Mouse (Mus musculus) activated CD4-positive, CD25-positive, alpha-beta regulatory T cell, adult 4 months (primary cell): ENCODE measurements around the gene Bbx. TPM values are rescaled to one million over a fixed set of nuclear protein-coding genes. Genes with fewer than 3 reads are reported as not detected.
A peak's percentile ranks its signal among the peaks of the same experiment; 100 is the strongest.

Source experiments
- ATAC-seq: one replicate; pipeline ENCODE4 v1.8.0; 2017
- polyA plus RNA-seq, 2 experiments: library from polyadenylated mRNA; unstranded; fragments of 100-300 nt; shearing (Covaris generic); gene quantifications; one replicate each; pipeline ENCODE4 v1.2.1; 2017

Bbx gene
- polyA plus RNA-seq, 2 experiments from 2014 or later, result 37.7 to 43.7 TPM

DNA sequence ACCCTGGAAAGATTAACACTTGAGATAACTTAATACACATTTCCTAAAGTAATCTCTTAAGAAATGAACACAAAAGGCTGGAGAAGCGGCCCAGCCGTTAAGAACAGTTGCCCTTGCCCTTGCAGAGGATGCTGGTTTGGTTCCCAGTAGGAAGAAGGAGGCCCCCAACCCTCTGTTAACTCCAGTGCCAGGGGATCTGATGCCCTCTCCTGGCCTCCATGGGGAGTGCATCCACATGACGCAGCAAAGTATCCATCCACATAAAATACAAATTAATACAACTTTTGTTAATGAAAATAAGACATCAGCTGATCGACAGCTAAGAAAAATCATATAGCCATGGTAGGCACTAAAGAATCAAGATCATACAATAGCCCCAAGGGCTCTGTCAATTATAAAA, 33.6 kb downstream of the Bbx start:
- no peak for ATAC-seq

DNA sequence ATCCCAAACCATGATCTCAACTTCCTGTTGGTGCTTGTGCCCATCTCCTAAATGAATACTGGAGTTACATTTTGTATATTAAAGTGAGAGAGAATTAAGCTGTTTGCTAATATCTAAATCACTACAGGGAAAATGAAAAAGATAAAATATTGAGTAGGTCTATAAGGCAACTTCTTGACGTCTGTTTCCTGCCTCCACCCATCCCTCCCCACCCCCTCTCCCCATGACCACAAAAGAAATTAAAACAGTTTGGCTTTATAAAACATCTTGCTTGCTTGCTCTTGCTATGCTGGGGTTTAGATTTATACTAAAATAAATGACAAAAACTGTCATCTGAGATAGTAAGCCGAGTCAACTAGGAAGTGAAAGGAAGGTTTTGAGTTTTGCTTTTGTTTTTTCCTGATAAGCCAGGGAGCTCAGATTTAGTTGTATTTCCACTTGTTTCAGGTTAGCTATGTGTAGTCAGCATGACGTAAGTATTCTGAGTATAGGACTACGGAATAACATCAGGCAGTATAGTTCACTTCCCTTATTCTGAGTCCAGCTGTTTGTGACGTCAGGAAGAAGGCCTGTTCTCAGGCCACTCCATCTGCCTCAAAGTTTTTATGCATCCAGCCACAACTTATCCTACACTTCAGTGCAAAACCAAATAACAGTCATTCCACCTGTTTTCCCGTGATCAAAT, 36.1 kb downstream of the Bbx start:
- ATAC-seq, result peak; percentile 56

DNA sequence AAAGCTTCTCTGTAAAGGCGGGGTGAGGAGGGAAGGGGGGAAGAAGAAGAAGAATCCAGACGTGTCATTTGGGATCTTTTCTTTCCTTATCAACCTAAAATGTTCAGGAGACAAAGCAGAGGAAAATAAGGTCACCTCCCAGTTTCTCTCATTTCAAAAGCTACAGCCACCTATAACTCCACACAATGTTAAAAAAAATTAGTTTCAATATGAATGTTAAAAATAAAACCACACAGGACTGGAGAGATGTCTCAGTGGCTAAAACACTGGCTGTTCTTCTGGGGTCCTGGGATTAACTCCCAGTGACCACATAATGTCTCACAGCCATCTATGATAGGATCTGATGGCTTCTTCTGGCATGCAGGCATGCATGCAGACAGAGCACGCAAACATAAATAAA, 43.7 kb downstream of the Bbx start:
- ATAC-seq, result no peak

DNA sequence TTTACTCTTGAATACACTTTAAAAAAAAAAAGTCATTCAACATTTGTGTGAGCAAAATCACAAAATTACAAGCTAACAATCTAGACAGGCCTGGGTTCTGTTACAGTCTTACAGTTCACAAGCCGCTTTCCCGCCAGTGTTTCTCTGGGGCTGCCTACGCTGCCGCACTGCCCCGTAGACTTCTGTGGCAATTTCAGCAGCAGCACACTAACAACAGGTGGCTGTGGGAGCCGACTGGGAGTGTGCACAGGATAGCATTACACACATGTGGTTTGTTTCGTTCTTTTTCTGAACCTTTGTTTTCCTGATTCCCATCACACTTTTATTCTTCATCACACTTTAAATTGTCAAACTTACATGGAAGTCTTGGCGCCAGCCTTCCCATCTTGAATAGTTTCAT, 48.6 kb downstream of the Bbx start:
- no peak for ATAC-seq

DNA sequence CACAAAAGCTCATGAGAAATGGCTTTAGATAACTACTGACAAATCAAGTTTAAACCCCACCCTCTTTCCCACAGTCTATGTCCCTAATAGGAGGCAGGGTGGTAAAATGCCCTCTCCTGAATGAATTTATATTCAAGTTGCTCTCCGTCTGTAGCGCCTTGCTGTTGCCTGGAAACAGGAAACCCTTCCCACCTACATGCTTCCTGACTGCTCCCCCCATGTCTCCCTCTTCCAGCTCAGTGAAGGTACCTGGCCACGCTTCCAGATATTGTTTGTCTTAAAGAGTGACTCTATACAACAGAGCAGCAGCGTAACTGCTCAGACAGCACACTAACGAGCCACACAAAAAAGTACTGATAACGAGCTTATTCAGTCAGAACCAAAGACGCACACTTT, 50.8 kb downstream of the Bbx start:
- no peak for ATAC-seq

DNA sequence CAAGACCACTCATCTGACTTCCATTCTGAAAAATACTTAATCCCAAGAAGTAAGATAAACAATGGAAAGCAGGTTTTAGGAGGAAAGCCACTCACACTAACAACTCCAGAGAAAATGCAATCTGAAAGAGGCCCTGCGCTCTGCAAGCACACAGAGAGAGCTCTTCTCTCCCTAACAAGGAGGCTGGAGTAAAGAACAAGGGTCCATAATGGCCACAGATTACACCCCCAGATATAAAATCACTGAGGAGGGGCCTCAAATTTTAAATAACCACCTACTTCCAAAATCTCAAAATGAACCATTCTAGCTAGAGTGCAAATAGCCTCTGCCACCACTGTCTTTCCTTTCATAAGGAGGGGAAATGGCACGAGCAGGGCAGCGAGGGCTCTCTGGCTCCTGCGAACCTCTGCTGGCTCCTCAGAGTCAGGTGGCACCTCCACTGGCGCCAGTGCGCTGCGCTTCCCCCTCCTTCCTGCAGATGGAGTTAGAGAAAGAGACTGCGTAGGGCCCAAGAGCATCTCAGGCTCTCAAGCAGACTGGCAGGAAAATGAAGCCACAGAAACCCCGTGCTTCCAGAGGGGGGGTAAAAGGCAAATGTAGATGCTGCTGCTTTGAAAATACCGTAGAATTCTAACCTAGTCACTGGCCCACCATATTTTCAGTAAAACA, 51.4 kb downstream of the Bbx start:
- peak; percentile 96 for ATAC-seq

DNA sequence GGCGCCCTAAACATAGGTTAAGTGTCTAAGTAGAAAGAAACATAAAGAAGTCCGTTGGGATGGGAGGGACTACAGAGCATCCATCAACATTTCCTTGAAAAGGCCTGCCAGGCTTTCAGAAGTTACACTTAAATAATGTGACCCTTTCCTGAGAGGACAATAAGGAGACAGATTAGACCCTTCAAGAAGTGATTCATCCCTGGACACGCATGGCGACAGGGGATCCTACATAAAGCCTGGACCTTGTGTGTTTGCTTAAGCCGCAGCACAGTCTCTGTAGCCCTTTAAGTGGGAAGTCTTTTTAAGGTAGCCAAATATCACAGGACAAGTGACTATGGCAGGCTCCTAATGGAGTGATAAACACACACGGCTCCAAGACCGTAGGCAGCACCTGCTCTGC, 52.0 kb downstream of the Bbx start:
- no peak for ATAC-seq

DNA sequence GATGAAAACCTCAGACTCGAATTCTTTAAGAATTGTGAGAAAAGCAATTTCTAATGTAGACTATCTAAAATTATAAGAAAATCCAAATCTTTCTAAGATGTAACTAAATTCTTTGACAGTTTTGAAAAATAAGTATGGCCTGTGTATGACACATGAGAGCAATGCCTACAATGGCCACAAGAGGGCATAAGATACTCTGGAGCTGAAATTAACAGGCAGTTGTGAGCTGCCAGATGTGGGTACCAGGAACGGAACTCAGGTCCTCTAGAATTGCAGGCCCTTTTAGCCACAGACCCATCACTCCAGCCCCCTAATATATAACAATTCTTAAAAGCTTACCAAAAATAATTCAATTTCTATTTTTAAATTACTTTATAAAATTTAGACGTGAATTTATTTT, 57.6 kb downstream of the Bbx start:
- no peak for ATAC-seq

DNA sequence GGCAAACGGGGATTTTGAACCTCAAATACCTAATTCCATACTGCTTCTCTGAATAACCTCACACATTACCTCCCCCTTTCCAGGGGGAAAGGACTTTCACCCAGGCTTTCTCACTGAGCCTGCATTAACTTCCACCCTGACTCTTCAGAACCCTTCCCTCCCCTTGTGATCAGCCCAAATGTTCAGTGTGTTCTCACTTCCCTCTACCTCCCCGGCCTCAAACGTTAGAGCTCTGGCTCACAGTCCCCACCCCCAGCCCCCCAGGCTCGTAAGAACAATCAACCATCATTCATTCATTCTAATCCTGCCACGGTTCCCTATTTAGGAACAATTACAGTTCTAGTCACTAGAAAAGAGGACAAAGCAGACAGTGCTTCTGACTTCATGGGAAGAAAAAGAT, 58.5 kb downstream of the Bbx start:
- no peak for ATAC-seq

DNA sequence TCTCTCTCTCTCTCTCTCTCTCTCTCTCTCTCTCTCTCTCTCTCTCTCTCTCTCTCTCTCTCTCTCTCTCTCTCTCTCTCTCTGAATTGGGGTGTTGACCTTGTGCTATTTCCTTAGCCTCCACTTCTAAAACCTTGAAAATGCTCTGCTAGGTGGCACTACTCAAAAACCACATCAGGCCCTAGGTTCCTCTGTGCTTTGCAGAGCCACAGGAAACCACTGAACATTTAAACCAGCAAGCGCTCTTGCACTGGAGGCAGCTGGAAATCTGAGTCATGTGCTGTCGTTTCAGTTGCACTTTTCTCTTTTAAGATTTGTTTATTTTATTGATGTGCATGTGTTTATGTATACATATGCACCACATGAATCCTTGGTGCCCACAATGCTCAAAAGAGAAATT, 59.6 kb downstream of the Bbx start:
- ATAC-seq, result peak; percentile 93

DNA sequence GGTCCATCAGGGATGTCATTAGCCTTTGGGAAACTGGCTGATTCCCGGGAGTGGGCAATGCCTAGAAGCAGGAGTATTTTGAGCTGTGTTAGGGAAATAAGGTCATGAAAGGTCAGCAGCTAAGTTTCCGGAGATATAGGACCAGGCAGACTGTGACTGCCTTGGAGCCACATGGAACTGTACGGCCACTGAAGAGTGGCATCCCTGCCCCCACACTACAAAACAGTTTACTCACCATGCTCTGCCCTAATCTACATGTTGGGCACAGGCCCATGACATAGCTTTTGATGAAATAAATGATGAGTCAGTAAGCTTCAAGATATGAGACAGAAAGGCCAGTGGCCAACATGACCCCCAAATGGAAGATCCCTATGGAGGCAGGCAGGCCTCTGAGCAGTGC, 60.7 kb downstream of the Bbx start:
- ATAC-seq, result no peak

DNA sequence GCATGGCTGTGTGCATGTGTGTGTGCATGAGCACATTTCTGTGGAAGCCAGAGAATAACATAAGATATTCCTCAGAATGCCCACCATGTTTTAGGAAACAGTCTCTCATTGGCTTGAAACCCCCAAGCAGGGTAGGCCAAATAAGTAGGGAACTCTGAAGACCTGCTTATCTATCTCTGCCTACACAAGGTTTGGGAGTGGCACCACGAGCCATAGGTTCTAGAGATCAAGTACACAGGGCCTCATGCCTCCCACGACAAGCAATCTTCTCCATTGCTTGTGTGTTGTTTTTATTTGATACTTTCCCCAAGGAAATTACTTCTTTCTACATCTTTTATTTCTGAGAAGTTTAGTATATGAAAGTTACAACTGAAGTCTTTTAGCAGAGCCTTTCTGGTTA, 61.8 kb downstream of the Bbx start:
- no peak for ATAC-seq

DNA sequence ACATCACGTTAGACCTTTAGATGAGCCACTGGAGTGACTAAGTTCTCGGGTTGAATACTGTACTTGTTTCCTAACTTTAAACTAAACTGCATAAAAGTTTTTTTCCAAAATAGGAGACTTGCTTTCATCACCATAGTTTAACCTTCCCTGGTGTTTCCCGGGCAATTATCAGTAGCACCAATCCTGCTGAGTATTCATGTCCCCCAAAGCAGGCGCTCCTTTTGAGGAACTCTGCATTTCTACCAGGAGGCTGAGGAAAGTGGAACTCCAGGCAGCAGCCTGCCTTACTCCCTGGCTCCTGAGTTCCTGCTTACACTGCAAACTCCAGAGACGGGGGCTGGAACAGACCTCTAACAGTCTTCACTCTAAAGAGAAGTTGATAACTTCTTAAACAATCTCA, 65.6 kb downstream of the Bbx start:
- no peak for ATAC-seq

DNA sequence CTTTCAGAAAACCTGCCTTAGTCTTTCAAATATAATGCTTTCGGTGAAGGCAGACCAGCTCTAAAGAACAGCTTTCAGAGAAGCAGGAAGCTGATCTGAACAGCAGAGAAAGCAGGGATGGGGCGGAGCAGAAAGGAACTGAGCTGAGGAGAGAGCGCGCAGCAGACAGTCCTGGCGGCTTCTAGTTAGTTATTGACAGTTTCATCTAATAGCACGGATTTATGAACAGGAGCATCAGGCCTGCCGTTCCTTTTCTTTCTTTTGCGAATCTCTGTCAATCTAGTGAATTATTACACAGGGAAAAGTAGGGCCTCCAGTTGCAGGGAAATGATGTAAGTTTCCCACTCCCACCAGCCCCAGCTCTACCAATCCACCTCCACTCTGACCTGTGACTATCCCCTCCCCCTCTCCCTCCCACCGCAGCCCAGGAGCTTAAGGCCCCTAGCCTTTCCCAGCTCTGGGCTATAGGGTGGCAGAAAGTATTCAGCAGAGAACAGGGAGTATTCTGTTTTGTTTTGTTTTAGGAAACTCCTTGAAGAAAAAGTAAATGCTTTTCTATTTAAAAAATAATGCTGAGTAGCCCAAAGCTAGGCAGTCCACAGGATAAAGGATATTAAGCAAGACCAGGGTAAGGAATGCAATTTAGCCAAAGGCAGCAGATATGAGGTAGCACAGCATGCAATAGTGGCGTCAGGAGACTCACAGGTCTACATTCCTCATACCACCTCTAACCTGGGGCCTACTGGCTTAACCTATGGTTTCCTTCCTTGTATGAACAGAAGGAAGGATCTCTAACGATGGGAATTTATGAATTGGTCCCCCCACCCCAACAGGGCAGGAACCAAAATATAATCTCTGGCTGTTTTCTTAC, 67.8 kb downstream of the Bbx start:
- ATAC-seq, result peak; percentile 82

DNA sequence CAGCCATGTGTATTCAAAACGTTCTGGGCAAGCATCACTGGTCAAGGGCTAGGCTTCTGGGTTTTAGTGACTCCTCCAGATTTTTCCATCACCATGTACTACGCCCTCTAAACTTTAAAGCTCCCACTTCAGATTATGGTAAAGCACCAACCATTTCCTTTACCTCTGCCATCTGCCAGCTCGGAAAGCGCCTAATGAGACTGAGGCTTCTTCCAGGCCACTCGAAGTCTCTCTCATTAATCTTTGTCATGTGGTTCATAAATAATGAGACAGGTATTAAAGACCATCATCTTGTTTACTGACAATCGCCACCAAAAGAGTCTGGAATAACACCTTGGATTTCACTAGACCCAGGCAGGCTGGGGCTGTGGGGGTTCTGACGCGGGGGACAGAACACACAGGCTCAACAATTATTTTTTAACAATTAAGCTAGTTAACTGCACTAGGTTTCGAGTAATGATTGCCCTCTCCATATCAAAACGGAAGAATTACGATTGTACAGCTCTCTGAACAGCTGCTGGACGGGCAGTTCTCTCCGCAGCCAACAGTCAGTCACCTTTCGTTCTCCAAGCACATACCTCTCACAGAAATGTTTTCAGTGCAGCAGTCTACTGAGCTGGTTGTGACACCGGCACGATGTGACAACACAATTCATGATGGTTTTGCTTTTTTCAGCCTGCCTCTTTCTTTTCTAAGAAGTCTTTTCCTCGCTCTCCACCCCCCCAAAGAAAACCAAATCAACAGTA, 68.6 kb downstream of the Bbx start:
- ATAC-seq, result peak; percentile 66

DNA sequence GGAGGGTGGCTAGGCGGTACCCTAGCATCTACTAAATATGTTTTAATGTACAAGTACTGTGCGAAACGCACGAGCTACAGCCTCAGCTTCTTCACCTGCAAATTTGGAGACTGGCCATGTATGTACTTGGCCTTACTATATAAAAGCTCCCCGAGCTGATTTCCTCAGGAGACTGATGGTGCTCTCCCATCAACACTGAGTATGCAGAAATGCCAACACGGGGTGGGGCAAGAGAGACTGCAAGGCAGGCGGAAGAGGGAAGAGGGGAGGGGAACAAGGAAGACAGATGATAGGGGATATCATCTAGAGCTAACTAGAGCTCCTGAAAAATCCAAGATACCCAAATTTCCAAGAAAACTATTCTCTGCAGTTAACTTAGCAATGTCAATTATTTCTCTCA, 71.6 kb downstream of the Bbx start:
- ATAC-seq, result no peak

DNA sequence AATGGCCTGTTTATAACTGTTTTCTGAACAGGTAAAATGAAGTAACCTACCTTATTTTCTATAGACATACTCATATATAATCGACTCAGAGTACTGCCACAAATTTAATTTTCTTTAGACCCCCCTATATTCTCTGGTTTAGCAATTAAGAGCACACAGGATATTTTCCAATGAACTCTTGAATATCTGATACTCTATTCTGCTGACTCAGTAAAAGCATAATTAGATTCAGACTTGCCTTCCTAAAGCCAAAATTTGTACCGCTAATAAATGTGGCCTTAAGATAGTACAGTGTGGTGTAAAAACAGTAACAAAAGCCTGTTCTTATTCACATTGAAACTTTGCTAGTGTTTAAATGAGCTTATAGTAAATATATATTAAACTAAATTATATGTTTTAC, 102.5 kb downstream of the Bbx start:
- ATAC-seq, result no peak

DNA sequence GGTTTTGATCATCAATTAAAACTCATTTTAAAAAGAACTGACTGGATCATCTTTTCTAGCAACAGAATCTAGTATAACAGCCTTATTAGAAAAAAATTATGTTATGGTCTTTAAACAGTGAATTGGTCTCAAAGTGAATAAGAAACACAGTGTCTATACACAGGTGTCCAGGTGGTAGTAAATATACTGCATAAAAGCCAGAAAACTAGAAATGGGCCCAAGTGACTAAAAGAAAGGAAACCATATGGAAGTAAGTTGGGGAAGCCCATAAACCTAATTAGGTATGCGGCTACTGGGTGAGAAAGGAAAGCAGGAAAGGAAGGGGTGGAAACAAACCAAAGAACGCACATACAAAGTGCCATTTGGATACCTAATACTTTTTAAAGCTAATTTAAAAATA, 107.4 kb downstream of the Bbx start:
- no peak for ATAC-seq

DNA sequence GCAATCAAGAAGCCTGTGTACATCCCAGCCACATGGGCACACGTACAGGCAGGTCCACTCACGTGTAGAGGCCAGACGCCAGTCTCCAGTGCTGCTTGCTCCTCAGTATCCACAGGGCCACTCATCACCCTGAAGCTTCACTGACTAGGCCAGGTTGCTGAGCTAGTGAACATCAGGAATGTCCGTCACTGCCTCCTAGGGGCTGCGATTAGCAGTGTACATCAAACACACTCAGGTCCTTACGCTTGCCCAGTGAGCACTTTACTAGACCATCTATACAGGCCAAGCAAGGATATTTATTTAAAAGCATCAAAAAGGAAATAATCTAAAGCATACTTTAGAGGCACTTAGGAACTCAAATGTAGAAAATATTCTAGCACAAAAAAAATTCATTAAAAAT, 107.9 kb downstream of the Bbx start:
- no peak for ATAC-seq

DNA sequence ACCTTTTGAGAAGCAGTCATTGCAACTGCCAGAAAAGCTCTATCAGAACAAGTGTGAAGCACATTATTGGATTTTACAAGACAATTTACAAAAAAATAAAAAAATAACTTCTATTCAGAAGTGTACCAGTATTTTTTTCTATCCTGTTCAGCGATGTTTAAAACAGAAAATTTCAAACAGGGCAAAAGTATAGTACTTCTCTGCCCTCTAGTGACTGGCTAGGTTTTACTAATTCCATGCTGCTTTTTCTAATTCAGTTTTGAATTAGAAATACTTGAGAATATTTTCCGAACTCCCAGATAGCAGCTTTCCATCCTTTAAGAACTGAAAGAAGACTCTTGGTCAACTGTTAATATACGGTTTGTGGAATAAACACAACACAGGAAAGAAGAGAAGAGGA, 110.8 kb downstream of the Bbx start:
- no peak for ATAC-seq

DNA sequence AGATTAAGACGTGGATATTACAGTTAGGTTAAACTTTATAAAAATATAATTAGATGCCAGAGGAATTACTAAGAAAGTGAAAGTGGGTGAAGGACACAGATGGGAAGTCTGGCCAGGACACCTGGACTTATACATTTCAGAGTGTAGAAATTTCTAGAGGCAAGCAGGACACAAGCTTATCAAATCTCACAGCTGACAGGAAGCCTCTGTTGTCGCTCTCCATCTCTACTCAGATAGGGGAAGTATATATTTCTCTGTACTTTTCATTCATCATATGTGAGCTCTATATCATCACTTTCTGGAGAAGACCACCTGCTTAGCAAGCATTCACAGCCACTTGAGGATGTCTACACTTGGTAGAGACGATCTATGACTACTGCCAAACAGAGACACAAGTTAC, 113.9 kb downstream of the Bbx start:
- no peak for ATAC-seq

DNA sequence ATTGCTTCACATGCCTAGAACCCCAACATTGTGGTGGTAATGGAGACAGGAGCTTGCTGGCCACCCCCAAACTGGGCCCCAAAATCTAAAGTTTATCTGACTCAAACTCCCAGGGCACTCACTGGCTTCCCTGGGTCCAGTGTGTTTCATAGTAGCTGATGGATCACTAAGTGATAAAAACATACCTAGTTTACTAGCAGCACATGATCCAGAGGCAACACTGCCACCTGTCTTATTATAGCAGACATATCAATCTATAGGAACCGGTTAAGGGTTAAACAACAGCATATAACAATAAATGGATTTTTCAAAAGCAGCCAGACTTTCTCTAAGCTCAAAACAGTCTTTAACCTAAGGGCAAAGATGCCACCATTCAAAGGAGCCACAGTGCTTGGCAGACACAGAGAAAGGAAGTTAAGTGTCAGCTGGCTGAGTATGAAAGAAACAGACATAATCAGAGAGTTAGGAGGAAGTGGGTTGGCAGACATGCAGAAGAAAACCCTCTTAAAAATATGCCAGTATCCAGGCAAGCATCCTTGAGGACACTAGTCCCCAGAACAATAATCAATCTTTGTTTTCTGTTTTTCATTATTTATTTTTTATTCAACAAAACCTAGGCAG, 116.7 kb downstream of the Bbx start:
- peak; percentile 72 for ATAC-seq

DNA sequence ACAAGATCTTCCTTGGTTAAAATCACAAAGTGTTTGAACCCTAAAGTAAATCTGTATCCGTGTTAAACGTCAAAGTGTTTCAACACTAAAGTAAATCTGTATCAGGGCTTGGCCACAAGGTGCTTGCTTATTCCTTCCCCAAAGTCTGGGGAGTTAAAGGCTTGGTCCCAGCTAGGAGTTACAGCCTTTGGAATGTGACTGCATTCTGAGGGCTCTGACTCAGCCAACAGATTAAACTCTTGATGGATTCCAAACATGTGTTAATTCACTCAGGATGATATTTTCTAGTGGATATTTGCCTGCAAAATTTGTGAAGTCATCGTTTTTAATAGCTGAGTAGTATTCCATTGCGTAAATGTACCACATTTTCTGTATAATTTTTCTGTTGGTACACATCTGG, 120.6 kb downstream of the Bbx start:
- no peak for ATAC-seq
